In the genomic region with DNA sequence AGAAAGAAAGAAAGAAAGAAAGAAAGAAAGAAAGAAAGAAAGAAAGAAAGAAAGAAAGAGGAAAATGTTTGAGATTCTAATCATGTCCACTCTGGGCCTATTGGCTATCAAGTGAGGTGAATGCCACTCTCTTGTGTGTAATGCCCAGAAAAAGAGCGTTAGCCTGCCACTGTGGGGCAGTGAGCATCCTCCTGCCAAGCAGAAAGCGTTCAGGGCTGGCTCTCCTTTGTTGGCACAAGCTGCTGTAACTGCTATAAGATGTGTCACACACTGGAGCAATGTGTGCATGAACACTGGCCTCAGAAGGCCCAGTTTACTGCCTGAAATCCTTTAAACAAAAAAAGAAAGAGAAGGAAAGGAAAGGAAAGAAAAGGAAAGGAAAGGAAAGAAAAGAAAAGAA, we compare ENCODE assay signal across 21 mouse cellular contexts. TPM values are rescaled to one million over a fixed set of nuclear protein-coding genes. Genes with fewer than 3 reads are reported as not detected.
"Had no signal": no experiment of that assay in that cellular context is flagged by ENCODE, and none has a peak within 500 bp of the region (broad histone marks: within the 10 kb centered on the region; RNA-seq: fewer than 3 reads in every experiment).

No protein-coding gene starts in this region.

- H3K4me2 ChIP-seq: limb, embryonic 12.5 days; limb, embryonic 15.5 days; liver, embryonic 11.5 days; lung, embryonic 14.5 days had no signal

- DNase-seq: kidney, adult 11 months; kidney, adult 9 months; kidney, postnatal 14 days; kidney, postnatal 4 days; left cerebral cortex, postnatal 4 days; liver, postnatal 0 days; lung, embryonic 14.5 days; right cerebral cortex, postnatal 14 days; right cerebral cortex, postnatal 4 days; thymus, adult 2 months; thymus, postnatal 14 days; thymus, postnatal 4 days had no signal

- H3K27ac ChIP-seq: limb, embryonic 12.5 days; limb, embryonic 15.5 days; liver, embryonic 14.5 days; macrophage; neural tube, embryonic 12.5 days; stomach, postnatal 0 days had no signal

- H3K9ac ChIP-seq: limb, embryonic 12.5 days; limb, embryonic 15.5 days; liver, embryonic 14.5 days; liver, postnatal 0 days; lung, embryonic 14.5 days; neural tube, embryonic 12.5 days had no signal

- H3K9me3 ChIP-seq: limb, embryonic 15.5 days; neural tube, embryonic 12.5 days had no signal

- H3K27me3 ChIP-seq: limb, embryonic 12.5 days; limb, embryonic 15.5 days; neural tube, embryonic 12.5 days had no signal

- H3K4me3 ChIP-seq: limb, embryonic 12.5 days; limb, embryonic 15.5 days; neural tube, embryonic 12.5 days had no signal

- ATAC-seq: liver, postnatal 0 days; lung, postnatal 0 days had no signal

RNA-seq across cellular contexts. Expression of a gene that starts 26.8 kb away (rescaled TPM):
- total RNA-seq: megakaryocyte, adult 5-6 weeks had no signal
- polyA plus RNA-seq: macrophage had no signal
